Mouse (Mus musculus) thymus, adult 2 months (tissue): ENCODE measurements around the gene Hils1. TPM values are rescaled to one million over a fixed set of nuclear protein-coding genes. Genes with fewer than 3 reads are reported as not detected.
A peak's percentile ranks its signal among the peaks of the same experiment; 100 is the strongest.
"Not testable (repeated sequence)": the region's sequence is repeated elsewhere in the genome, so short reads cannot be mapped to it uniquely, and the experiment has no call there.

Source experiments
- DNase-seq: peaks from one replicate; pipeline ENCODE4 v3.0.0; 2021
- H3K27ac ChIP-seq: fragments of 200-500 bp; 2 replicates; pipeline ENCODE4 v1.5.1; 2012; ENCODE audit warnings: low read length, control low read depth; ENCODE audit not compliant: control insufficient read depth, insufficient read depth
- H3K27me3 ChIP-seq: fragments of 200-500 bp; 2 replicates; pipeline ENCODE4 v1.6.1; 2012; ENCODE audit warnings: mild to moderate bottlenecking, low read length, moderate library complexity, mixed read lengths; ENCODE audit not compliant: control insufficient read depth, insufficient read depth
- H3K36me3 ChIP-seq: fragments of 200-500 bp; 2 replicates; pipeline ENCODE4 v1.6.1; 2012; ENCODE audit warnings: mild to moderate bottlenecking, low read length, moderate library complexity; ENCODE audit not compliant: control insufficient read depth, insufficient read depth
- H3K4me1 ChIP-seq: fragments of 200-500 bp; replicated peaks from 2 replicates; pipeline ENCODE4 v1.6.1; 2012; ENCODE audit warnings: low read length; ENCODE audit not compliant: control insufficient read depth, insufficient read depth
- H3K4me3 ChIP-seq: fragments of 200-500 bp; 2 replicates; pipeline ENCODE4 v1.5.1; 2012; ENCODE audit warnings: mild to moderate bottlenecking, low read length, control low read depth, moderate library complexity; ENCODE audit not compliant: control insufficient read depth, insufficient read depth
- CTCF ChIP-seq: fragments of 200-500 bp; IDR thresholded peaks from 2 replicates; pipeline ENCODE4 v1.5.1; 2012; ENCODE audit warnings: mild to moderate bottlenecking, control low read depth, low read length, moderate library complexity, borderline replicate concordance; ENCODE audit not compliant: control insufficient read depth, poor library complexity, insufficient read depth; ENCODE audit errors: extremely low read depth
- POLR2A ChIP-seq: fragments of 200-500 bp; IDR thresholded peaks from 2 replicates; pipeline ENCODE4 v1.6.1; 2012; ENCODE audit warnings: mild to moderate bottlenecking, low read length, control low read depth, moderate library complexity; ENCODE audit not compliant: control insufficient read depth, poor library complexity, insufficient read depth; ENCODE audit errors: extremely low read depth
- WGBS: fragments of 180-500 bp; shearing (Covaris S2); methylation state at CpG from one replicate; pipeline ENCODE4 v1.1.7; 2018; 5-methylcytosine and 5-hydroxymethylcytosine counted together
- polyA plus RNA-seq: library from polyadenylated mRNA; depleted of rRNA; stranded (reverse); fragments of >200 nt; gene quantifications from 2 replicates; pipeline ENCODE4 v1.2.3, GENCODE M21; 2012

Gene Hils1
- polyA plus RNA-seq, 1 experiment = 0.12 TPM

DNA sequence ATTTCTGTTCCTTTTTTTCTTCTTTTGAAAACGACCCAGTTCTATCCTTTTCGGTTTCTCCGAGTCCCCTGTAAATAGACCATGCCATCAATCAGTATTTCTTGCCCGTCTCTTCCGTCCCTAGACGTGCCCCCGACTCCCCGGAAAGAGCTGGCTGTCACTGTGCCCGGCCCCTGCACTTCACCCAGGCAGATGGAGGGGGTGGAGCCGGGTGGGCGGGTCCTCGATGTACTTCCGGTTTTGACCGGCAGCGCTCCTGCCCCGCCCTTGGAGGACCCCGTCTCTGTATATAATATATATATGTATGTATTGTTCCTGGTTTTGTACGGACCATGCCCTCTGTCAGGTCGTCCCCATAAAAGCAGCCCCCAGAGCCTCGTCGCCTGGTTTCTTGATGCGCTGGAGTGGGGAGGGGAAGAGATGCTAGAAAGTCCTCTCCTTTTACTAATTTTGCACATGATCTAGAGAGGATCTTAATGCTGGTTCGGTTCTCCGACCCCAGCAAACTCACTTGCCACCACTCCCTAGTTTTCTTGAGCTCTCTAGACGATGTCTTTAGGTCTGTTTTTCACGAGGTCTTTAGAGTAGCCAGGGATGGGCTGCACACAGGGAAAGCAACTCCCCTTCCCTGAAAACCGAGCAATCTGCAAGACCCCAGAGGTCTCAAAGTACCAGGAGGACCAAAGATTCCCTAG is 39.3 kb downstream of the Hils1 start:
- no peak overlapping the region for H3K27ac ChIP-seq
- peaks cover 16% of the 10 kb centered on the region for H3K27me3 ChIP-seq
- peak; percentile 81 for DNase-seq
- peaks cover 27% of the 10 kb centered on the region for H3K36me3 ChIP-seq
- H3K4me1 ChIP-seq = peaks cover 18% of the 10 kb centered on the region
- no peak for TF ChIP-seq POLR2A
- TF ChIP-seq CTCF = no peak
- 2% methylated on average over 27 of the region's 27 CpGs for WGBS
- H3K4me3 ChIP-seq = peak overlapping the region; percentile 21

GRCm38 (mm10) chr11:95007418-95007817 is 40.0 kb downstream of the Hils1 start:
- Histone ChIP-seq H3K4me3 (no peak overlapping the region), H3K4me1 (peaks cover 18% of the 10 kb centered on the region), H3K27ac (no peak overlapping the region), H3K27me3 (peaks cover 16% of the 10 kb centered on the region), H3K36me3 (peaks cover 19% of the 10 kb centered on the region)
- no peak for TF ChIP-seq POLR2A
- no peak for TF ChIP-seq CTCF
- WGBS = 20% methylated on average over 3 of the region's 3 CpGs
- DNase-seq = no peak

DNA sequence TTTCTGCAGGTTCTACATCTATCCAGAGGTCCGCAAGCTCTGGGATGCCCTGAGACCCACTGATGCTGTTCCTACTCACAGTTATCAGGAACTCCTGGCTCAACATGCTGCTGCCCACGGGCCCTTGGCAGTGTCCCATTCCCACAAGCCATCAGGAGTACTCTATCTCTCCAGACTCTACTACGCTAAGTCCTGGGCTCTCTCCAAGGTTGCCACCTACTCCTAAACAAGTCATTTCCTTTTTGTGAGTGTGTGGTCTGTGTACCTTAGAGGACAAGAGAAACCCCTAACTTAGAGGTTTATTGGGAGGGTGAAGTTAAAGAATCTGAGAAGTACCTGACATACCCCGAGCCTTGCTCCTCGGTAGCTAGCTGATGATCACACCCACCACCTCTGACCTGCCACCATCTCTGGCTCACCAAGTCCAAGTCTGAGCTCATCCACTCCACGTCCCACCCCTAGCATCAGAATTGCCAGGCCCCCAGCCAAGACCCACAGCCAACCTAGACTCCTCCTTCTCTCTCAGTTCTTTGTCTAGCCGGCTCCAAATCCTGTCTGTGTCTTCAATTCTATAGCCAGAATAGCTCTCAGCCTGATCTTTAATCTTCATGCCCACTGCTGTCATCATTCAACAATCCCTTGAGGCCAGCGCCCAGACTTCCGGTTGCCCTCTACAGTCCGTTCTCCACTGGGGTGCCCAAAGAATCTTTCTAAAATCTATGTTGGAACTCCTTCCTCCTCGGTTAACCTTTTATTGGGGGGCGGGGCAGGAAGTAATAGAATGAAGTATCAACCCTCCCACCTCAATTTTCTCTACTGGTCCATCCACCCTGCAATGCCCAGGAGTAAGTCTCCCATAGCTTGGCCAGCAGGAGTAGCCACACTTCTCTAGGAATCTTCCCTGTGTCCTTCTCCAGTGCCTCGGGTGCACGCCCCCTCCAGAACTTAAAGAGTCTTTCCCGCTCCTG is 41.6 kb downstream of the Hils1 start:
- DNase-seq = no peak
- no peak overlapping the region for H3K27ac ChIP-seq
- TF ChIP-seq CTCF (no peak), POLR2A (no peak)
- WGBS = 31% methylated on average over 15 of the region's 15 CpGs
- peaks cover 16% of the 10 kb centered on the region for H3K27me3 ChIP-seq
- peaks cover 18% of the 10 kb centered on the region for H3K4me1 ChIP-seq
- H3K4me3 ChIP-seq = peak overlapping the region; percentile 46
- H3K36me3 ChIP-seq = peaks cover 11% of the 10 kb centered on the region

GRCm38 (mm10) chr11:95009629-95010014 is 42.2 kb downstream of the Hils1 start, which contains the start of gene Samd14:
TSS of gene Samd14 (plus strand) at chr11:95009879.
- H3K36me3 ChIP-seq = peaks cover 9% of the 10 kb centered on the region
- peaks cover 16% of the 10 kb centered on the region for H3K27me3 ChIP-seq
- WGBS = under 1% methylated on average over 30 of the region's 32 CpGs
- TF ChIP-seq POLR2A (no peak), CTCF (no peak)
- no peak for DNase-seq
- peak within 1 kb of the TSS; percentile 46 for H3K4me3 ChIP-seq
- H3K27ac ChIP-seq = no peak within 1 kb of the TSS
- peaks cover 18% of the 10 kb centered on the region for H3K4me1 ChIP-seq

GRCm38 (mm10) chr11:95010141-95010739 is 42.8 kb downstream of the Hils1 start:
- 19% methylated on average over 37 of the region's 40 CpGs for WGBS
- peaks cover 3% of the 10 kb centered on the region for H3K36me3 ChIP-seq
- DNase-seq = no peak
- peaks cover 16% of the 10 kb centered on the region for H3K27me3 ChIP-seq
- H3K4me3 ChIP-seq = 0 out of 2 replicates have a peak overlapping the region, but pooled peaks have one; percentile 13
- peaks cover 18% of the 10 kb centered on the region for H3K4me1 ChIP-seq
- H3K27ac ChIP-seq = no peak overlapping the region
- TF ChIP-seq POLR2A (no peak), CTCF (no peak)

GRCm38 (mm10) chr11:95010841-95011403 is 43.5 kb downstream of the Hils1 start:
- not testable (repeated sequence) for H3K36me3 ChIP-seq, DNase-seq, H3K27ac ChIP-seq, H3K4me3 ChIP-seq
- Histone ChIP-seq H3K4me1 (peaks cover 13% of the 10 kb centered on the region), H3K27me3 (peaks cover 16% of the 10 kb centered on the region)
- WGBS = 77% methylated on average over 4 of the region's 4 CpGs
